Mouse (Mus musculus): ENCODE results near the gene Vangl2.
"Not testable (repeated sequence)": the region's sequence is repeated elsewhere in the genome, so short reads cannot be mapped to it uniquely, and the experiment has no call there.

The Vangl2 gene

GRCm38 (mm10) chr1:171998820-171999597, 29.2 kb downstream of the Vangl2 start:
- DNase-seq = no peak

DNA sequence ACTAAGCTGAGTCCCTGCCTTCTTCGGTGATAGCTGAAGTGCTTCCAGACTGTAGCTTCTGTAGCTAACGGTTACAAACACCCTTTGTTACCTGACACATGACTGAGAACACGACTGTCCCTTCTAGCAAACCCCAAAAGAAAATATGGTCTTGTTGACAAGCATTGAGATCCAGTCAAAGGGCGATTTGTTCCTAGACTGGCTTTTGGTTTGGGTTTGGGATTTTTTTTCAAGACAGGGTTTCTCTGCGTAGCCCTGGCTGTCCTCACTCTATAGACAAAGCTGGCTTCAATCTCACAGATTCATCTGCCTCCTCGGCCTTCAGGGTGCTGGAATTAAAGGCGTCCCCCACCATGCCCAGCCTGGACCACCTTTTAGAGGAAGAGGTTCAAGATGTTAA, 31.5 kb downstream of the Vangl2 start:
- DNase-seq = no peak

GRCm38 (mm10) chr1:171994918-171995715, 33.1 kb downstream of the Vangl2 start:
- DNase-seq = no peak

GRCm38 (mm10) chr1:171994501-171994900, 33.7 kb downstream of the Vangl2 start:
- no peak for DNase-seq

GRCm38 (mm10) chr1:171992901-171993530, 35.2 kb downstream of the Vangl2 start:
- DNase-seq = no peak

DNA sequence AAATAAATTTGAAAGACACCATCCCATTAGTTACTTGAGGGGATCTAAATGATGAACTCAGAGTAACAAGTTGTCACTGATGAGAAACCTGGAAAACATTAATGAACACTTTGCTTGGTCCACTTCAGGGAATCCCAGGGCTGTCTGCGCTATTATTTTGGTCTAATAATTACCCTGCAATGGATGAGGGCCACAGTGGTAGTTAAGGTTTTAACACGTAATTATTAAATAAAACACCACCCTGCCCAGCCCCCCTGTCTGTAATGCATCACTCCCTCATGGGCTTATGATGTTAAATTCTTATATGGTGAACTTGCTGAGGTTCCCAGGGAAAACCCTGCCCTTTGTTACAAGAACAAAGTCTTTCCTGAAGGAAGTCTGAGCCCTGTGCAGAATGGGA, 36.4 kb downstream of the Vangl2 start:
- DNase-seq = no peak

GRCm38 (mm10) chr1:171984121-171984520, 44.1 kb downstream of the Vangl2 start:
- no peak for DNase-seq

DNA sequence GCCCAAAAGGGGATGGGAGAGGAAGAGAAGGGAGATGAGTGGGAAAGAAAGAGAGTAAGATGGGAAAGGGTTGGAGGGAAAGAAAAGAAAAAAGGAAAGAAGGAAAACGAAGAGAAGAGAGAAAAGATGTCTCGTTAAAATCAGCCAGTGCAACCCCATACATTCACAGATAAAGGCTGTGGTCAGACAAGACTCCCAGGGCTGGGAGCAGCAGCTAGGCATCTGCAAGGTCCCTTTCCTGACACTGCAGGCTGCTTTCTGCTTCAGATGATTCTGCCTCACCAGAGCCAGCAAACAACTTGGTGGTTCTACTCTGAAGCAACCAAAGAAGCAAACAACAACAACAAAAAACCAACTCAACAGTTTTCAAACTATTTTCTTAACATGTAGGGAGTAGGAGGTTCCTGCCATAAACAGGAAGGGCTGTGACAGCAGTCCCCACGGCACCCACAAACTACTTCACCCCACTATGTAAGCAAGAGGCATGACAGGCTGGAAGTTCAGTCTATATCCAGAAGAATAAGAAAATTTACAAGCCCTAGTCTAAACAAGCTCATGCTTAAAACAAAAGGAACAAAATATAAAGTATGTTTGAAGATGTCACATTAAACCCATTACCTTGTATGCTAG, 44.8 kb downstream of the Vangl2 start:
- DNase-seq = no peak

DNA sequence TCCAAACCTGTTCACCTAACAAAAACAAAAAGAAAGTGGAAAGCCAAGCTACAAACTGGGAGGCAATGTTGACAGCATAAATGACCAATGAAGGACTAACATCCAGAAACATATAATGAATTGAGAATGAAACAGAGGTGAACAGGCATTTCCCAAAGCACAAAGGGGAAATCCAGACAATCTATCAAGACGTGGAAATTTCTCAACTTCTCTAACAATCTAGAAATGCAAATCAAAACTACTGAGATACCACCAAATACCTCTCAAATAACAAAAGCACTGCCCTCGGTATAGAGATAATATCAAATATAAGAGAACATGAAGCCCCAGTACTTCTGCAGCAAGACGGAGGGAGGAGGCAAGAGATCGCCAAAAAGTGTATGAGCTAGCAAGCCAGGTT, 45.5 kb downstream of the Vangl2 start:
- DNase-seq = no peak

GRCm38 (mm10) chr1:171982170-171982569, 46.1 kb downstream of the Vangl2 start:
- no peak for DNase-seq

GRCm38 (mm10) chr1:171979969-171980730, 48.1 kb downstream of the Vangl2 start:
- DNase-seq = no peak

DNA sequence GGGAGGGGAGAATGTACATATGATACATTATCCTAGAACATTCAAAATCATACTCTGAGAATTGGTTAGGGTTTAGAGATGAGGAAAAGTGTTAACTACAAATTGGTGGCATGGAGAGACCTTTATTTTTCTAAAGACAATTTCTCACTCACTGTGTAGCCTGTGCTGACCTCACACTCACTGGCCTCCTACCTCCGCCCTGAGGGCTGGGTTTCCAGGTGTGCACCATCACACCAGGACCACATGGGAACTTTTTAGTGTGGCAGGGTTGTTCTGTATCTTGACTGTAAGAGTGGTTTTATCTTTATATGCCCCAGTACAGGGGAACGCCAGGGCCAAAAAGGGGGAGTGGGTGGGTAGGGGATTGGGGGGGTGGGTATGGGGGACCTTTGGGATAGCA, 50.4 kb downstream of the Vangl2 start:
- no peak for DNase-seq

DNA sequence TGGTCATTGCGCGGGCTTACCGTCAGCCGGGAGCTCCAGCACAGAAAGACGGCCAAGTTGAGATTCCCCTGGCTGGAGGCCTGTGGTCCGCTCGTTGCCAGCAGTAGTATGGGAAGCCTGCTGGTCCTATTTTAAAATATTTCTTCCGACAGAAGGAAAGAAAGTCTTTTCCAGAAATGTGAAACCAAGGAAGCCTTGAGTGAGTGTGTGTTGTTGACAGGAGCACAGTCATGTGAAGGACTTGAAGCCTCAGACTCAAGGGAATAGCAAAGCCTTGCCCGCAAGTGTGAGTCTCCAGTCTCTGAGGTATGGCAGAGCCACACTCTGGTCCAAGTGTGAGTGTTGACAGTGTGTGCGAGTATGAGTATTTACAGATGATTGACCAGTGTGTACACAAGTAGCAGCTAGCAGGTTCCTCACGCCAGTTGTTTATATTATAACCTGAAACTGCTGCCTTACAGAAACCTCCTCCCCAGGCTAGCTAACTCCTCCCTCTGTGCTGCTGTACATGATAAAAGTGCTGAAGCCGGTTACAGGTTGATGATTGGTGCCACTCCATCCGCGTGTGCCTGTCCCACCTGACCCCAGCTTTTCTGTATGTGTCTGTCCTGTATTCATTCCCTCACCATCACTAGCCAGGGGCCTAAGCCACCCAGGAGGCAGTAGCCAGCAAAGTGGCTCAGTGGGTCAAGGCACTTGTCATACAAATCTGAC, 51.3 kb downstream of the Vangl2 start:
- DNase-seq = no peak

DNA sequence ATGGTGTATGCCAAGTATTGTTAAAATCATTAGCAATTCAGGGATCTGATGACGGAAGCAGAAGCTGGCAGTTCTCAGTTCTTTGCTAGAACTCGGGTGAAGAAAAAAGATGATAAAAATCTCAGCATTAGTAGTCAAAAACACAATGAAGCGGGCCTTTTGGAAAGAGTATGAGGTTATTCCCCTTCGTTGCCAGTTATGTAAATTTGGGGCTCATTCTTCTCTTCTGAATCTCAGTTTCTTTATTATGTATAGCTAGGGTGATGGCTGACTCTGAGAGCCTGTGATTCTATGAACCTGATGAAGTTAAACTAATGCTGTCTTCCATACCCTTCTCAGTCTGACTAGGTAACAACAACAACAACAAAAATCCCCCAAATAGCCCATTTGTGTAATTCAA, 52.4 kb downstream of the Vangl2 start:
- no peak for DNase-seq

- no peak for DNase-seq
These were observed 52.9 kb downstream of the Vangl2 start for GRCm38 (mm10) chr1:171975377-171975776.

DNA sequence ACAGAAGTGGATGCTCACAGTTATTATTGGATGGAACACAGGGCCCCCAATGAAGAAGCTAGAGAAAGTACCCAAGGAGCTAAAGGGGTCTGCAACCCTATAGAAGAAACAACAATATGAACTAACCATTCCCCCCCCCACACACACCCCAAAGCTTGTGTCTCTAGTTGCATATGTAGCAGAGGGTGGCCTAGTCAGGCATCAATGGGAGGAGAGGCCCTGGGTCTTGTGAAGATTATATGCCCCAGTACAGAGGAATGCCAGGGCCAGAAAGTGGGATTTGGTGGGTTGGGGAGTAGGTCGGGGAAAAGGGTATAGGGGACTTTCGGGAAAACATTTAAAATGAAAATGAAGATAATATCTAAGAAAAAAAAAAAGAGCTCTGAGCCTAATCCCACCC, 53.9 kb downstream of the Vangl2 start:
- not testable (repeated sequence) for DNase-seq

- no peak for DNase-seq
These were observed 57.2 kb downstream of the Vangl2 start for GRCm38 (mm10) chr1:171970854-171971586.

DNA sequence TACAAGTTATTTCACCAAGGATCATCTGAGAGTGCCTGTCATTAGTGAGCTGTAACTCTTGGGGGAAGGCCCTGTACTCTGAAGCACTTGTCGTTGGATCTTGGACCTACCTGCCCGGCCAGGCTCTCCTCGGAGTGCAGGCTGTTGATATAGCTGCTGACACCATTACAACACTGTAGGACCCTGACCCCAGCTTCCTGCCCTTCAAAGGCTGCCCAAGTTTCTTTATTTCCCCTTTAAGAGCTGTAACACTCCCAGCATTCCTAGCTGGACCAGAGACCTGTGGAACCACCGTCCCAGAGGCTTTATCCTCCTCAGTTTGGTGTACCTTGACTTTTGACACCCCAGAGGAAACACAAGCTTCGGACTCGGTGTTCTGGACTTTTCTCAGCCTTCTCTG, 59.0 kb downstream of the Vangl2 start:
- DNase-seq = no peak

DNA sequence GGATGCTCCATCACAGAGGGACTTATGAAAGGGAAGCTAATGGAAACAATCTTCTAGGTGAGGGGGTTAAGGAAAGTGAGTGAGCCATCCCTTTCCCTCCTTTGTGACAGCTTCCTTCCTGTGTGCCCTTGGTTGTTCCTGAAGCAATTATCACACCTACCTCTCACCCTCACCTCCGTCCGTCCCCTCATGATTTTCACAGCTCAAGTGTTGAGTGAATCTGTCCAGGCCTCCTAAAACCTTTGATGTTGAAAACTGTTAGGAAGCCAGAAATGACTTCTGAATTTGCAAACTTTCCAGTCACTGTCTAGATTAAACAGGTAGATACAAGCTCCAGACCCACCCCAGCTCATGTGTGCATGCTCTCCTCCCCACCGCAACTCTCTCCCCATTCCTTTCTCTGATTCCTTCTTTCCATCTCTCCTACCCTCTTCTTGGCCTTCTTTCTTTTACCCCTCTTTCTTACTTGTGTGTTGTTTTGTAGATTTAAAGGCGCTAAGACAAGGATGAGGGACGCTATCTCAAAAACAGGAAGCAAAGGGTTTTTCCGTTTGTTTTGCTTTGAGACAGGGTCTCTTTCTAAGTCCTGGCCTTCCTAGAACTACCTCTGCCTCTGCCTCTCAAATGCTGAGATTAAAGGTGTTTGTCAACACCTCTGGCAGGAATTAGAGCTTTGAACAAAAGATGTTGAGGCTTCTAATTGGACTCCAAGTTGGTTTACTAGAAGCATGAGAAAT, 62.0 kb downstream of the Vangl2 start:
- DNase-seq = no peak

GRCm38 (mm10) chr1:171963613-171964012, 64.6 kb downstream of the Vangl2 start:
- no peak for DNase-seq

Data from cerebellum, adult 9-11 months (tissue).